Mouse (Mus musculus): Measurements from ENCODE around the gene Fcamr.

GRCm38 (mm10) chr1:130855723-130856122 lies 55.0 kb downstream of the Fcamr start:
- no peak for TF ChIP-seq GATA1 (IDR thresholded peaks at IDR 0.05; ENCODE audit: borderline replicate concordance, low read length)
- TF ChIP-seq FLI1 (IDR thresholded peaks at IDR 0.05; ENCODE audit: low read length) = no peak

Data from megakaryocyte, embryonic 14.5 days (primary cell).